Mouse (Mus musculus) forebrain, embryonic 12.5 days (tissue): ENCODE results near the gene Hhipl1. TPM values are rescaled to one million over a fixed set of nuclear protein-coding genes. Genes with fewer than 3 reads are reported as not detected.

Experiments used
- ATAC-seq: fragments of 200-750 bp; cut with Nextera tagmentation; 2 replicates; pipeline ENCODE4 v1.8.0; 2017; ENCODE audit warnings: moderate TSS enrichment; ENCODE audit not compliant: low FRiP score
- H3K27ac ChIP-seq: fragments of 300-500 bp; sonication (generic); 2 replicates; pipeline ENCODE4 v1.5.1; 2016; ENCODE audit warnings: mild to moderate bottlenecking
- H3K27me3 ChIP-seq: fragments of 300-500 bp; sonication (generic); 2 replicates; pipeline ENCODE4 v1.6.1; 2016; ENCODE audit warnings: mild to moderate bottlenecking
- H3K36me3 ChIP-seq: fragments of 300-500 bp; sonication (generic); replicated peaks from 2 replicates; pipeline ENCODE4 v1.6.1; 2016; ENCODE audit warnings: mild to moderate bottlenecking
- H3K4me1 ChIP-seq: fragments of 300-500 bp; sonication (generic); 2 replicates; pipeline ENCODE4 v1.6.1; 2016
- H3K4me2 ChIP-seq: fragments of 300-500 bp; sonication (generic); 2 replicates; pipeline ENCODE4 v1.6.1; 2016; ENCODE audit warnings: mild to moderate bottlenecking, moderate library complexity
- H3K4me3 ChIP-seq: fragments of 300-500 bp; sonication (generic); replicated peaks from 2 replicates; pipeline ENCODE4 v1.5.1; 2016; ENCODE audit warnings: mild to moderate bottlenecking
- H3K9ac ChIP-seq: fragments of 300-500 bp; sonication (generic); 2 replicates; pipeline ENCODE4 v1.6.1; 2016; ENCODE audit warnings: mild to moderate bottlenecking
- H3K9me3 ChIP-seq: fragments of 300-500 bp; sonication (generic); 2 replicates; pipeline ENCODE4 v1.6.1; 2016
- WGBS: fragments of 180-500 bp; shearing (Covaris S2); methylation state at CpG from one replicate; pipeline ENCODE4 v1.1.7; 2016; 5-methylcytosine and 5-hydroxymethylcytosine counted together
- polyA plus RNA-seq: library from polyadenylated mRNA; unstranded; fragments of >200 nt; fragmentation: Nextera tagmentation; extraction: Ambion mirVana; gene quantifications from 2 replicates; pipeline ENCODE4 v1.2.1, GENCODE M21; 2016

Gene Hhipl1
- polyA plus RNA-seq, 1 experiment from 2014 or later: 3.3 TPM

- H3K27me3 ChIP-seq: peaks cover 26% of the 10 kb centered on the region
- H3K4me1 ChIP-seq: peaks cover 48% of the 10 kb centered on the region
- H3K27ac ChIP-seq: no peak overlapping the region
- no peak overlapping the region for H3K4me3 ChIP-seq
- H3K9ac ChIP-seq: no peak overlapping the region
- no peak for ATAC-seq
- H3K36me3 ChIP-seq: 0 out of 2 replicates have a peak, but pooled peaks cover 3% of the 10 kb centered on the region
- 88% methylated on average over 16 of the region's 16 CpGs for WGBS
- H3K4me2 ChIP-seq: no peak overlapping the region
- no peaks in the 10 kb centered on the region for H3K9me3 ChIP-seq
Measured at GRCm38 (mm10) chr12:108308363-108308856, 2.3 kb downstream of the Hhipl1 start.

GRCm38 (mm10) chr12:108309116-108309794 lies 3.2 kb downstream of the Hhipl1 start:
- Histone ChIP-seq H3K9me3 (no peaks in the 10 kb centered on the region), H3K4me2 (no peak overlapping the region), H3K27ac (no peak overlapping the region), H3K9ac (no peak overlapping the region), H3K27me3 (peaks cover 22% of the 10 kb centered on the region), H3K4me1 (peaks cover 44% of the 10 kb centered on the region), H3K36me3 (0 out of 2 replicates have a peak, but pooled peaks cover 3% of the 10 kb centered on the region), H3K4me3 (no peak overlapping the region)
- 76% methylated on average over 8 of the region's 8 CpGs for WGBS
- no peak for ATAC-seq

- no peak for ATAC-seq
- 87% methylated on average over 4 of the region's 4 CpGs for WGBS
- no peak overlapping the region for H3K27ac ChIP-seq
- H3K4me2 ChIP-seq: no peak overlapping the region
- H3K9me3 ChIP-seq: no peaks in the 10 kb centered on the region
- no peak overlapping the region for H3K4me3 ChIP-seq
- 0 out of 2 replicates have a peak, but pooled peaks cover 3% of the 10 kb centered on the region for H3K36me3 ChIP-seq
- peaks cover 44% of the 10 kb centered on the region for H3K4me1 ChIP-seq
- H3K9ac ChIP-seq: no peak overlapping the region
- H3K27me3 ChIP-seq: peaks cover 15% of the 10 kb centered on the region
Measured at GRCm38 (mm10) chr12:108310041-108310440, 4.0 kb downstream of the Hhipl1 start.

- 85% methylated on average over 7 of the region's 7 CpGs for WGBS
- Histone ChIP-seq H3K36me3 (0 out of 2 replicates have a peak, but pooled peaks cover 3% of the 10 kb centered on the region), H3K4me1 (peaks cover 44% of the 10 kb centered on the region)
Measured at GRCm38 (mm10) chr12:108310456-108311027, 4.5 kb downstream of the Hhipl1 start.

GRCm38 (mm10) chr12:108311741-108312290 lies 5.7 kb downstream of the Hhipl1 start:
- ATAC-seq: no peak
- Histone ChIP-seq H3K4me2 (no peak overlapping the region), H3K4me3 (no peak overlapping the region), H3K36me3 (0 out of 2 replicates have a peak, but pooled peaks cover 3% of the 10 kb centered on the region), H3K4me1 (peaks cover 45% of the 10 kb centered on the region), H3K27me3 (peaks cover 14% of the 10 kb centered on the region), H3K9ac (no peak overlapping the region), H3K9me3 (no peaks in the 10 kb centered on the region), H3K27ac (no peak overlapping the region)
- WGBS: 95% methylated on average over 27 of the region's 27 CpGs

More at GRCm38 (mm10) chr12:108310456-108311027, 4.5 kb downstream of the Hhipl1 start:
- Histone ChIP-seq H3K27me3 (peaks cover 10% of the 10 kb centered on the region), H3K9me3 (no peaks in the 10 kb centered on the region), H3K27ac (no peak overlapping the region), H3K4me3 (no peak overlapping the region), H3K9ac (no peak overlapping the region), H3K4me2 (no peak overlapping the region)
- ATAC-seq: no peak

- Histone ChIP-seq H3K9me3 (no peaks in the 10 kb centered on the region), H3K9ac (no peak overlapping the region), H3K4me3 (no peak overlapping the region), H3K36me3 (0 out of 2 replicates have a peak, but pooled peaks cover 3% of the 10 kb centered on the region), H3K27me3 (peaks cover 19% of the 10 kb centered on the region), H3K4me1 (peaks cover 45% of the 10 kb centered on the region), H3K27ac (0 out of 2 replicates have a peak overlapping the region, but pooled peaks have one; percentile 8), H3K4me2 (no peak overlapping the region)
- no peak for ATAC-seq
- 55% methylated on average over 6 of the region's 6 CpGs for WGBS
Measured at GRCm38 (mm10) chr12:108312432-108312851, 6.4 kb downstream of the Hhipl1 start.

- no peak overlapping the region for H3K27ac ChIP-seq
- H3K9ac ChIP-seq: no peak overlapping the region
- 0 out of 2 replicates have a peak, but pooled peaks cover 3% of the 10 kb centered on the region for H3K36me3 ChIP-seq
- H3K4me1 ChIP-seq: peaks cover 50% of the 10 kb centered on the region
- no peak overlapping the region for H3K4me2 ChIP-seq
- no peak for ATAC-seq
- WGBS: 90% methylated on average over 1 of the region's 1 CpGs
- peaks cover 24% of the 10 kb centered on the region for H3K27me3 ChIP-seq
- no peak overlapping the region for H3K4me3 ChIP-seq
- no peaks in the 10 kb centered on the region for H3K9me3 ChIP-seq
Measured at GRCm38 (mm10) chr12:108313244-108313772, 7.2 kb downstream of the Hhipl1 start.

GRCm38 (mm10) chr12:108315818-108316217 lies 9.7 kb downstream of the Hhipl1 start:
- peaks cover 38% of the 10 kb centered on the region for H3K27me3 ChIP-seq
- no peak for ATAC-seq
- 54% methylated on average over 10 of the region's 10 CpGs for WGBS
- H3K4me3 ChIP-seq: no peak overlapping the region
- H3K9ac ChIP-seq: no peak overlapping the region
- H3K36me3 ChIP-seq: 0 out of 2 replicates have a peak, but pooled peaks cover 3% of the 10 kb centered on the region
- no peak overlapping the region for H3K27ac ChIP-seq
- H3K4me1 ChIP-seq: peaks cover 67% of the 10 kb centered on the region
- H3K4me2 ChIP-seq: no peak overlapping the region
- no peaks in the 10 kb centered on the region for H3K9me3 ChIP-seq

GRCm38 (mm10) chr12:108316655-108317054 lies 10.6 kb downstream of the Hhipl1 start:
- Histone ChIP-seq H3K36me3 (0 out of 2 replicates have a peak, but pooled peaks cover 3% of the 10 kb centered on the region), H3K27me3 (peaks cover 38% of the 10 kb centered on the region), H3K27ac (no peak overlapping the region), H3K9me3 (no peaks in the 10 kb centered on the region), H3K4me1 (peaks cover 75% of the 10 kb centered on the region), H3K4me3 (no peak overlapping the region), H3K9ac (no peak overlapping the region), H3K4me2 (no peak overlapping the region)
- no peak for ATAC-seq
- WGBS: 34% methylated on average over 6 of the region's 6 CpGs

- H3K4me1 ChIP-seq: peaks cover 78% of the 10 kb centered on the region
- H3K36me3 ChIP-seq: no peaks in the 10 kb centered on the region
- peaks cover 38% of the 10 kb centered on the region for H3K27me3 ChIP-seq
- no peak overlapping the region for H3K4me2 ChIP-seq
- H3K9ac ChIP-seq: no peak overlapping the region
- no peak overlapping the region for H3K27ac ChIP-seq
- H3K4me3 ChIP-seq: no peak overlapping the region
- WGBS: 4% methylated on average over 9 of the region's 9 CpGs
- no peaks in the 10 kb centered on the region for H3K9me3 ChIP-seq
- no peak for ATAC-seq
Measured at GRCm38 (mm10) chr12:108317201-108317738, 11.2 kb downstream of the Hhipl1 start.

- Histone ChIP-seq H3K4me1 (peaks cover 75% of the 10 kb centered on the region), H3K9ac (no peak overlapping the region), H3K27ac (no peak overlapping the region), H3K9me3 (no peaks in the 10 kb centered on the region), H3K36me3 (no peaks in the 10 kb centered on the region), H3K27me3 (peaks cover 38% of the 10 kb centered on the region), H3K4me3 (peak overlapping the region; percentile 13; the same call in 1 of the 2 replicates), H3K4me2 (peak overlapping the region; percentile 28)
- no peak for ATAC-seq
- WGBS: 13% methylated on average over 18 of the region's 18 CpGs
Measured at GRCm38 (mm10) chr12:108317826-108318430, 11.9 kb downstream of the Hhipl1 start.
